Mouse (Mus musculus) megakaryocyte, adult 5-6 weeks (primary cell): ENCODE measurements at regions not wholly inside any gene's neighbourhood (a gene's known extent, or its start where the extent isn't known, plus 50 kb on each side); places are given as distances from the start of the nearest gene placed in this dataset.
"Not testable (repeated sequence)": the region's sequence is repeated elsewhere in the genome, so short reads cannot be mapped to it uniquely, and the experiment has no call there.

Source experiments
- ATAC-seq: 2 replicates; pipeline ENCODE4 v1.8.0; 2016; ENCODE audit warnings: mild to moderate bottlenecking, inconsistent platforms; ENCODE audit not compliant: poor library complexity, severe bottlenecking

GRCm38 (mm10) chrX:77307374-77307773, 203.4 kb upstream of the Tbl1x start:
- ATAC-seq: no peak

GRCm38 (mm10) chrX:77314384-77314783, 196.4 kb upstream of the Tbl1x start:
- 0 out of 2 replicates have a peak, but pooled peaks have one; percentile 38 for ATAC-seq

GRCm38 (mm10) chrX:77323644-77324043, 187.2 kb upstream of the Tbl1x start:
- ATAC-seq: no peak

- ATAC-seq: no peak
These were observed 157.6 kb upstream of the Tbl1x start for GRCm38 (mm10) chrX:77353181-77353580.

- ATAC-seq: no peak; the same call in 1 of the 2 replicates
These were observed 150.3 kb upstream of the Tbl1x start for GRCm38 (mm10) chrX:77360551-77360950.

GRCm38 (mm10) chrX:77361106-77361505, 149.7 kb upstream of the Tbl1x start:
- no peak for ATAC-seq

- peak; percentile 38; the same call in 1 of the 2 replicates for ATAC-seq
These were observed 147.2 kb upstream of the Tbl1x start for GRCm38 (mm10) chrX:77363657-77364056.

- ATAC-seq: no peak
These were observed 143.5 kb upstream of the Tbl1x start for GRCm38 (mm10) chrX:77367351-77367750.

- ATAC-seq: no peak
These were observed 123.5 kb upstream of the Tbl1x start for GRCm38 (mm10) chrX:77387271-77387670.

GRCm38 (mm10) chrX:77391760-77392446, 118.9 kb upstream of the Tbl1x start:
- no peak for ATAC-seq

- no peak for ATAC-seq
These were observed 103.9 kb upstream of the Tbl1x start for GRCm38 (mm10) chrX:77406896-77407295.

GRCm38 (mm10) chrX:77407925-77408324, 102.9 kb upstream of the Tbl1x start:
- no peak for ATAC-seq

- no peak for ATAC-seq
These were observed 101.4 kb upstream of the Tbl1x start for GRCm38 (mm10) chrX:77409370-77409769.

- ATAC-seq: no peak
These were observed 100.0 kb upstream of the Tbl1x start for GRCm38 (mm10) chrX:77410812-77411211.

GRCm38 (mm10) chrX:77414156-77414555, 96.7 kb upstream of the Tbl1x start:
- peak; percentile 18; the same call in 1 of the 2 replicates for ATAC-seq

GRCm38 (mm10) chrX:77417766-77418165, 93.0 kb upstream of the Tbl1x start:
- ATAC-seq: no peak

GRCm38 (mm10) chrX:77422206-77422605, 88.6 kb upstream of the Tbl1x start:
- ATAC-seq: no peak

- ATAC-seq: no peak
These were observed 85.8 kb upstream of the Tbl1x start for GRCm38 (mm10) chrX:77424792-77425727.

GRCm38 (mm10) chrX:77425728-77426102, 85.1 kb upstream of the Tbl1x start:
- not testable (repeated sequence) for ATAC-seq

- not testable (repeated sequence) for ATAC-seq
These were observed 84.0 kb upstream of the Tbl1x start for GRCm38 (mm10) chrX:77426836-77427235.

- no peak for ATAC-seq
These were observed 78.7 kb upstream of the Tbl1x start for GRCm38 (mm10) chrX:77432001-77432565.
